Mouse (Mus musculus) cortical plate, adult 2 months (tissue): Measurements from ENCODE around the gene Ptprj. TPM values are rescaled to one million over a fixed set of nuclear protein-coding genes. Genes with fewer than 3 reads are reported as not detected.

Source experiments
- H3K27ac ChIP-seq: fragments of 200-500 bp; 2 replicates; pipeline ENCODE4 v1.5.1; 2012; ENCODE audit warnings: low read length, control low read depth, inconsistent platforms; ENCODE audit not compliant: insufficient read depth
- H3K4me1 ChIP-seq: fragments of 200-500 bp; 2 replicates; pipeline ENCODE4 v1.6.1; 2011; ENCODE audit warnings: low read length; ENCODE audit not compliant: control insufficient read depth, insufficient read depth
- H3K4me3 ChIP-seq: fragments of 200-500 bp; 2 replicates; pipeline ENCODE4 v1.5.1; 2011; ENCODE audit warnings: mild to moderate bottlenecking, low read length, control low read depth; ENCODE audit not compliant: insufficient read depth
- CTCF ChIP-seq: fragments of 200-500 bp; IDR thresholded peaks from 2 replicates; pipeline ENCODE4 v1.5.1; 2011; ENCODE audit warnings: mild to moderate bottlenecking, control low read depth, low read length; ENCODE audit not compliant: insufficient read depth; ENCODE audit errors: extremely low read depth
- POLR2A ChIP-seq: fragments of 200-500 bp; IDR thresholded peaks from 2 replicates; pipeline ENCODE4 v1.6.1; 2011; ENCODE audit warnings: mild to moderate bottlenecking, low read length, control low read depth; ENCODE audit not compliant: insufficient read depth; ENCODE audit errors: extremely low read depth
- polyA plus RNA-seq: library from polyadenylated mRNA; depleted of rRNA; stranded (reverse); fragments of >200 nt; gene quantifications from 2 replicates; pipeline ENCODE4 v1.2.3, GENCODE M21; 2012; rRNA removed

Gene Ptprj
- polyA plus RNA-seq, result 36.9 and 40.2 TPM in 2 replicates

DNA sequence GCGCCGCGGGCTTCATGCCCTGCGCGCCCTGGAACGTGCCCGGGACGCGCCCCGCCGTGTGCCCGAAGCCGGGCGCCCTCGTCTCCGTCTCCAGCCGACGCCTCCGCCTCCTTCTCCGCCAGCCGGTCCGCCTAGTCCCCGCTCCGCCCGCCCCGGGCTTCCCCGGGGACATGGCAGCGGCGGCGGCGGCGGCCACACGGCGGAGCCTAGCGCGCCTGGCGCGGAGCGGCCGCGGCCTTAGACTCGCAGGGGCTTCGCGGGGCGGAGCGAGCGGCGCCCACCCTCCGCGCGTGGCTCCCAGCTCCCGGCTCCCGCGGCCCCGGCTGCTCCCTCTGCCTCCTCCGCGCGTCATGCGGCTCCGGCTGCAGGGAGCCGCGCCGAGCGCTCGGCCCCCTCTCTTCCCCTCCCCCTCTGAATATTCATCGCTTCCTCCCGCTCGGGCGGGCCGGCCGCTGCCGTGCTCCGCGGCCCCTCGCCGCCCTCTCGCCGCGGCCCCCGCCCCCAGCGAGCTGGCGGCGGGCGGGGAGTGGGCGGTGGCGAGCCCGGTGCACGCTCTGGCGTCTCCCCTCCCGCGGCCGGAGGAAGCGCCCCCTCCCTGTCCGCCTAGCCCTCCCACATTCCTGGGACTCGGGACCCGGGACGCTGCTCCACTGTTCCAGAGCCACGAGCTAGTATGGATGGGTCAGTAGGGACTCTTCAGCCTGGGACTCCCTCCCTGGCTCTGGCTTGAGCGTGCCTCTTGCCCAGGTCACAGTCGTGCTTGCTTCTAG, at the start of gene Ptprj:
Gene Ptprj, minus strand, starts transcription at position 412 of the 770 bp plus-strand sequence.
- no peak for TF ChIP-seq POLR2A
- TF ChIP-seq CTCF, result no peak
- H3K4me1 ChIP-seq, result peaks cover 5% of the 10 kb centered on the region; the same call in 1 of the 2 replicates
- peak within 1 kb of the TSS; percentile 95 for H3K4me3 ChIP-seq
- peak within 1 kb of the TSS; percentile 98 for H3K27ac ChIP-seq

DNA sequence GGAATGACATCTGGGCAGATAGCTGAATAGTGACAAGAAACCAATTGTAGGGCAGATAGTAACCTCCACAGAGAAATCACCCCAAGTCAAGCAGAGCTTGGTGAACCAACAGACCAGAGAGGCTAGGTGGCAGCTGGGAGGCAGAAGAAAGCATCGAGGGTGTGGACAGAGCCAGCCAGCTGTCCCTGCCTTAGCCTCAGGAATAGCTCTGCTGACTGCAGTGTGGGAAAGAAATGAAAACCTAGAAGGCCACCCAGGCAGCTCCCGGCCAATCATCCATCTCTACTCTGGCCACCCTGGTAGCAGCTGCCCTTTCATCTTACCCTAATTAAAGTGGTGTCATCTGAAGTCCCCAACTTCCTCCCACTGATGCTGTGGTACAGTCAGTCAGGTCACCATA, 49.1 kb upstream of the Ptprj start:
- H3K4me1 ChIP-seq, result peaks cover 4% of the 10 kb centered on the region; the same call in 1 of the 2 replicates
- H3K27ac ChIP-seq, result no peak overlapping the region
- H3K4me3 ChIP-seq, result no peak overlapping the region
- TF ChIP-seq POLR2A (no peak), CTCF (no peak)

DNA sequence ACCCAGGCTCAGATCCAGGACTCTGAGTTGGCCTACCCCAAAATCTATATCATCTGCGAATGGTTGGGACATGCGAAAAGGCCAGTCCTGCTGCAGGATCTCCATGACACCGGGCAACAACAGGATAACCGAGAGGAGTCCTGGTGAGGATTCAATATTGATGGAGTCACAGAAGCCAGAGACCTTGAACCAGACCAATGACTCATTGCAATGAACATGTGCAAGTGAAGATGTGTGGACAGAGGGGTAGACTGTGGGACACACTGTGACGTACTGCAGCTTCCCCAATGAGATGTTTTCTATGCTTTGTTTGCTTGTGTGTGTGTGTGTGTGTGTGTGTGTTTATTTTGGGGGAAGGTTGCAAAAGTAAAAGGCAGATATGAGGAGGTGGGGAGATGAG, 47.8 kb upstream of the Ptprj start:
- H3K27ac ChIP-seq, result no peak overlapping the region
- peaks cover 6% of the 10 kb centered on the region; the same call in 1 of the 2 replicates for H3K4me1 ChIP-seq
- TF ChIP-seq CTCF, result no peak
- TF ChIP-seq POLR2A, result no peak
- H3K4me3 ChIP-seq, result no peak overlapping the region

DNA sequence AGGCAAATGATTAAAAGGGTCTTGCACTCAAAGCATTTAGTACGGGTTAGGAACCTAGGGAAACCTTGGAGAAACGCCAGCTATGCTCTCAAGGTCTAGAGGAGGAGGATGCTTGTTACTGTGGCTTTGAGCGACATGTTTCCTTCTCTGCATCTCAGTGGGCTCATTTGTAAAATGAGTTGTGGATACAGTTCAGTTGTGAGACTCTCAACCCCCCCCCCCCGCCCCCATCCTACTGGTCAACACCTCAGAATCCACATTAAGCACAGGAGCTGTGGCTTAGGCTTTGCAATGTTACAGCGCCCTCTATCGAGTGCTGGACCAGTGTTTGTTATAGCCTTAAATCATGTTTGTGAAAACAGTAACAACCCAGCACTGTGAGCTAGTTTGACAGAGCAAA, 44.5 kb upstream of the Ptprj start:
- Histone ChIP-seq H3K27ac (no peak overlapping the region), H3K4me3 (no peak overlapping the region), H3K4me1 (peaks cover 2% of the 10 kb centered on the region; the same call in 1 of the 2 replicates)
- TF ChIP-seq CTCF (peak; percentile 84), POLR2A (no peak)

DNA sequence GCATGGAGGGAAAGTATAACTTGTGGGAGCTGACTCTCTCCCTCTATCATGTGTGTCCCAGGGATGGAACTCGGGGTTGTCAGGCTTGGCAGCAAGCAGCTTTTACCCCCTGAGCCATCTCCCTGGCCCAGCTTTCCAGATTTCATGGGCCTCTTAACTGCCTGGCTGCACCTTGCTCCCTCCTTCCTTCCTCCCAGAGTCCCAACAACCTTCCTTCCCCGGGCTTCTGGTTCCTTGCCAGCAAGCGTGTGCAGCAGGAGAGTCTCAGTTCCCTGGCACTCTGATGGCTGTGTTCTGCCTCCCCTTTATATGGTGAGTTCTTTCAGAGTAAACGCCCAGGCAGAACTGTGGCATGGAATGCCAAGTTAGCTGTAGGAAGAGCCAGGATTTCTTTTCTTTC, 43.9 kb upstream of the Ptprj start:
- H3K4me1 ChIP-seq, result peaks cover 2% of the 10 kb centered on the region; the same call in 1 of the 2 replicates
- TF ChIP-seq POLR2A (no peak), CTCF (no peak)
- no peak overlapping the region for H3K4me3 ChIP-seq
- H3K27ac ChIP-seq, result no peak overlapping the region

DNA sequence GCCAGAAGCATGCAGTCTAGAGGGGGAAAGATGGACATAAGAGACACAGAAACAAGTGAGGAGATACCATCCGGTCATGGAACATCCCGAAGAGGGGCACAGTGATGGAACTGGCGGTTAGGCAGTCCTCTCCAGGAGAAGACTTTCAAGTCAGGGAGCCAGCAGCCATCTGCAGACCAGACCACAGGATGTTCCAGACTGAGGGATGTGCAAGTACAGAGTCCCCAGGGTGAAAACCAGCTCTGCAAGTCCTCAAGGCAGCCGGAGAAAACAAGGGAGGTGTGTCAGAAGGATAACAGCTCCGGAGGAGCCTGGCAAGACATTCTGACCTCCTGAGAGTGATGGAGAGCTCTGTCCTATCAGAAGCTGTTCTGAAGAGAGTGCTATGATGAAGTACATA, 40.4 kb upstream of the Ptprj start:
- H3K27ac ChIP-seq, result no peak overlapping the region
- no peak overlapping the region for H3K4me3 ChIP-seq
- peaks cover 2% of the 10 kb centered on the region; the same call in 1 of the 2 replicates for H3K4me1 ChIP-seq
- TF ChIP-seq POLR2A (no peak), CTCF (no peak)

DNA sequence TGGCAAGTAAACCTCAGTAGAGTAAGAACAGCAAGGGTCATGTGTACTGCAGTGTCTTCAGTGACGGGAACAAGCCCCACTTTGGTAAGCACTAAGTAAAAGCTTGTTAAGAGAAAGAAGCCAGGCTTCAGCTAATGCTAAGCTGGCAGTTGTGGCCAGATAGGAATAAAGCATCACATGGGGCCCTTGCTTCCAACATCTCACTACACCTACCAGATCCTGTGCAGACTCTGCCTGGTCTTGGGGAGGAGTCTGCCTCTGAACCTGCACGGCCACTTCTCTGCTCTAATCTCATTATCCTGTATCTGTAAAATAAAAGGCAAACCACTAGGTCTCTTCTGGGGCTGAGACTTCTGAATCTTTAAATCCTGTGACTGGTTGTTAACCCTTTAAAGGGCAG, 39.2 kb upstream of the Ptprj start:
- H3K4me3 ChIP-seq, result no peak overlapping the region
- peaks cover 5% of the 10 kb centered on the region; the same call in 1 of the 2 replicates for H3K4me1 ChIP-seq
- TF ChIP-seq CTCF (no peak), POLR2A (no peak)
- no peak overlapping the region for H3K27ac ChIP-seq

DNA sequence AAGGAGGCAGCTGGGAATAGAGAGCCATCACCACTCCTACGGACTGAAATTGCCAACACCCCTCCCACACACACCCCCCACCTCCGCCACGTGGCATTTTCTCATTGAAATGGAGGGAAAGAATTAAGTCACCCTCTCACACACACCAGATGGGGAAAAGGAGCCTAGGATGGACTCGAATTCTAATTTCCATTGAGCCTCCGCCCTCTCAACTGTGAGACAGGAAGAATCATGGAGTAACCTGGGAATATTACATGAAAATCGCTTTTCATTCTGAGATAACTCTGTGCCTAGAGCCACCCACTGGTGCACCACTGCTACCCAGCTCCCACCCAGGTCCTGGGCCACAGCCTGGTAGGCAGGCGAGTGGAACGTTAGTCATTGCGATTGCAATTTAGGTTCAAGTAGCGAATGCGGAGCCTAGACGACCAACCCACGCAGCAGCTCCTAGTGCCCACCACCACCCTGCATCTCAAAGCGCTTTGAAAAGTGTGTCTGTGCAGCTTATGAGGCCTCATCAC, 34.3 kb upstream of the Ptprj start:
- TF ChIP-seq CTCF (no peak), POLR2A (no peak)
- H3K4me1 ChIP-seq, result peaks cover 7% of the 10 kb centered on the region; the same call in 1 of the 2 replicates
- H3K4me3 ChIP-seq, result no peak overlapping the region
- no peak overlapping the region for H3K27ac ChIP-seq

DNA sequence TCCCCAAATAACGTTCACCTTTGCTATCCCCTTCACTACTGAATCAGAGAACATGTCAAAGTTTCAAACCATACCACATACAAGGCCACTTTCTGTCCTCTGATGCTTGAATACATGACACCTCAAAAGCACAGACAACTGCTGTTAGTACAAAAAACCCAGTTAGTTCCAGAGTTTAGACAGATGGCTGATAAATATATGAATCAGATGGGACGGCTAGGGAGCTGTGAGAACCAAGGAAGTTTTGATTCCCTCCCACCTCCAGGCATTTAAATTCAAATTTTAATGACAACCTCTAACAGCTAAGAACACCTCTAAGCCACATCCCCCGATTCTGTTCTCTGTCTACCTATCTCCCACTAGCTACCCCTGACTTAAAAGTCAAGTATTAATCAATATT, 33.1 kb upstream of the Ptprj start:
- TF ChIP-seq CTCF (no peak), POLR2A (no peak)
- peaks cover 7% of the 10 kb centered on the region; the same call in 1 of the 2 replicates for H3K4me1 ChIP-seq
- H3K4me3 ChIP-seq, result no peak overlapping the region
- no peak overlapping the region for H3K27ac ChIP-seq

DNA sequence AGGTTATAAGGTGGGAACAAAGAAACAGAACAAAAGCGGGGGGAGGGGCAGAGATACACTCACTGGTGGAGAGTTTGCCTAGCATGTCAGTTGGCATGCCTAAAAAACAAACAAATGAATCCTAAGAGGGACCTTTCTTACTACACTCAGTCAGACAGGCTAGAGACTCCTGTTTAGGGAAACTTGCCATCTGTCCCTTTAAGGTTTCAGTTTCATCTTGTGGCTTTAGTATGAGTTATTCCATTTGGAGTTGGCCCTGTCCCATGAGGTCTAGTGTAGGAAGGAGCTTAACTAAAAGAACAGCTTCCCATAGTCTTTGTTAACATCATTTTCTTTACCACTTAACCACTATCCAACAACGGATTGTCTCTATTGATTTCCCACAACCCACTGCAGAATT, 32.6 kb upstream of the Ptprj start:
- peaks cover 7% of the 10 kb centered on the region; the same call in 1 of the 2 replicates for H3K4me1 ChIP-seq
- H3K27ac ChIP-seq, result no peak overlapping the region
- TF ChIP-seq CTCF (no peak), POLR2A (no peak)
- no peak overlapping the region for H3K4me3 ChIP-seq
